Mouse (Mus musculus) MEL (cell line): ENCODE data around the gene Mpp6. TPM values are rescaled to one million over a fixed set of nuclear protein-coding genes. Genes with fewer than 3 reads are reported as not detected.

Source experiments
- DNase-seq: peaks from one replicate; pipeline ENCODE4 v3.0.0; 2011; ENCODE audit warnings: low read depth, low spot score
- H3K27ac ChIP-seq: 2 replicates; pipeline ENCODE4 v1.5.1; 2012; ENCODE audit warnings: low read depth, mild to moderate bottlenecking, control low read depth, low read length, moderate library complexity; ENCODE audit not compliant: control insufficient read depth
- H3K27me3 ChIP-seq, 2 experiments: fragments of 150-350 bp in 1 of 2; sonication (generic) in 1 of 2; 2 replicates each; pipeline ENCODE4 v1.6.1; 2012; ENCODE audit warnings: low read length in 2 of 2, mild to moderate bottlenecking in 2 of 2, improper control_type of control experiment in 1 of 2, moderate library complexity in 1 of 2; ENCODE audit not compliant: insufficient read depth in 2 of 2, control insufficient read depth in 1 of 2
- H3K36me3 ChIP-seq, 2 experiments: 2 replicates each; pipeline ENCODE4 v1.6.1; 2012 to 2014; ENCODE audit warnings: low read length in 2 of 2, improper control_type of control experiment in 1 of 2, inconsistent platforms in 1 of 2, mild to moderate bottlenecking in 1 of 2; ENCODE audit not compliant: insufficient read depth in 2 of 2, control insufficient read depth in 1 of 2
- H3K4me1 ChIP-seq, 2 experiments: fragments of 150-350 bp in 1 of 2; sonication (generic) in 1 of 2; 2 replicates each; pipeline ENCODE4 v1.6.1; 2012; ENCODE audit warnings: low read length in 2 of 2, improper control_type of control experiment in 1 of 2, mild to moderate bottlenecking in 1 of 2; ENCODE audit not compliant: insufficient read depth in 2 of 2, control insufficient read depth in 1 of 2
- H3K4me3 ChIP-seq, 2 experiments: fragments of 150-350 bp in 1 of 2; sonication (generic) in 1 of 2; 2 replicates each; pipeline ENCODE4 v1.5.1; 2012; ENCODE audit warnings: low read depth in 2 of 2, low read length in 2 of 2, mild to moderate bottlenecking in 2 of 2, moderate library complexity in 2 of 2, control low read depth in 1 of 2, improper control_type of control experiment in 1 of 2; ENCODE audit not compliant: control insufficient read depth in 1 of 2, insufficient read depth in 1 of 2
- H3K79me2 ChIP-seq: 2 replicates; pipeline ENCODE4 v1.6.1; 2012; ENCODE audit warnings: mild to moderate bottlenecking, low read length, moderate library complexity; ENCODE audit not compliant: control insufficient read depth, poor library complexity, insufficient read depth
- H3K9ac ChIP-seq: 2 replicates; pipeline ENCODE4 v1.6.1; 2012; ENCODE audit warnings: low read depth, mild to moderate bottlenecking, control low read depth, low read length, moderate library complexity; ENCODE audit not compliant: control insufficient read depth, poor library complexity, severe bottlenecking
- H3K9me3 ChIP-seq: fragments of 150-350 bp; sonication (generic); replicated peaks from 2 replicates; pipeline ENCODE4 v1.6.1; 2012; ENCODE audit warnings: mild to moderate bottlenecking, low read length, improper control_type of control experiment, moderate library complexity; ENCODE audit not compliant: insufficient read depth
- BHLHE40 ChIP-seq: IDR thresholded peaks from 2 replicates; pipeline ENCODE4 v1.6.1; 2012; ENCODE audit warnings: low read depth, mild to moderate bottlenecking, inconsistent platforms, low read length, improper control_type of control experiment, borderline replicate concordance
- CHD2 ChIP-seq: IDR thresholded peaks from 2 replicates; pipeline ENCODE4 v1.6.1; 2011; ENCODE audit warnings: low read length, improper control_type of control experiment
- CTCF ChIP-seq, 3 experiments: IDR thresholded peaks in 2 of 3; conservative IDR thresholded peaks in 1 of 3; 2 replicates each; pipeline ENCODE4 v1.5.1; 2011 to 2012; ENCODE audit warnings: low read length in 3 of 3, low read depth in 2 of 3, mild to moderate bottlenecking in 2 of 3, improper control_type of control experiment in 1 of 3, inconsistent platforms in 1 of 3, mixed read lengths in 1 of 3, moderate library complexity in 1 of 3; ENCODE audit not compliant: control insufficient read depth in 1 of 3, insufficient read depth in 1 of 3, poor library complexity in 1 of 3, severe bottlenecking in 1 of 3
- EP300 ChIP-seq, 2 experiments: IDR thresholded peaks; 2 replicates each; pipeline ENCODE4 v1.6.1; 2011; ENCODE audit warnings: improper control_type of control experiment in 2 of 2, low read length in 2 of 2, low read depth in 1 of 2, mild to moderate bottlenecking in 1 of 2
- ETS1 ChIP-seq: IDR thresholded peaks from 2 replicates; pipeline ENCODE4 v1.6.1; 2012; ENCODE audit warnings: low read depth, mild to moderate bottlenecking, inconsistent platforms, low read length, improper control_type of control experiment, moderate library complexity
- GABPA ChIP-seq: IDR thresholded peaks from 2 replicates; pipeline ENCODE4 v1.6.1; 2012; ENCODE audit warnings: low read depth, mild to moderate bottlenecking, inconsistent platforms, low read length, improper control_type of control experiment, moderate library complexity
- GATA1 ChIP-seq: IDR thresholded peaks from 2 replicates; pipeline ENCODE4 v1.6.1; 2011; ENCODE audit warnings: low read depth, low read length, improper control_type of control experiment
- HCFC1 ChIP-seq: IDR thresholded peaks from 2 replicates; pipeline ENCODE4 v1.6.1; 2012; ENCODE audit warnings: low read depth, mild to moderate bottlenecking, inconsistent platforms, low read length, improper control_type of control experiment, moderate library complexity
- JUND ChIP-seq: IDR thresholded peaks from 2 replicates; pipeline ENCODE4 v1.6.1; 2011; ENCODE audit warnings: low read depth, mild to moderate bottlenecking, improper control_type of control experiment, low read length
- MAFK ChIP-seq: IDR thresholded peaks from 2 replicates; pipeline ENCODE4 v1.6.1; 2011; ENCODE audit warnings: low read depth, mild to moderate bottlenecking, low read length, improper control_type of control experiment, borderline replicate concordance
- MAZ ChIP-seq: IDR thresholded peaks from 2 replicates; pipeline ENCODE4 v1.6.1; 2012; ENCODE audit warnings: low read depth, mild to moderate bottlenecking, inconsistent platforms, low read length, improper control_type of control experiment
- MYB ChIP-seq: IDR thresholded peaks from 2 replicates; pipeline ENCODE4 v1.6.1; 2011; ENCODE audit warnings: mild to moderate bottlenecking, low read depth, low read length, improper control_type of control experiment
- MYC ChIP-seq: IDR thresholded peaks from 2 replicates; pipeline ENCODE4 v1.6.1; 2011; ENCODE audit warnings: low read depth, mild to moderate bottlenecking, low read length, improper control_type of control experiment, moderate library complexity
- POLR2A ChIP-seq, 2 experiments: IDR thresholded peaks; 2 replicates each; pipeline ENCODE4 v1.6.1; 2011 to 2012; ENCODE audit warnings: low read length in 2 of 2, mild to moderate bottlenecking in 2 of 2, control low read depth in 1 of 2, improper control_type of control experiment in 1 of 2, low read depth in 1 of 2, moderate library complexity in 1 of 2; ENCODE audit not compliant: control insufficient read depth in 1 of 2, insufficient read depth in 1 of 2, poor library complexity in 1 of 2
- POLR2AphosphoS5 ChIP-seq: IDR thresholded peaks from 2 replicates; pipeline ENCODE4 v1.6.1; 2012; ENCODE audit warnings: low read depth, borderline replicate concordance, mild to moderate bottlenecking, inconsistent platforms, low read length, moderate library complexity, mixed read lengths
- RCOR1 ChIP-seq: IDR thresholded peaks from 2 replicates; pipeline ENCODE4 v1.6.1; 2012; ENCODE audit warnings: low read depth, mild to moderate bottlenecking, inconsistent platforms, low read length, improper control_type of control experiment
- SIN3A ChIP-seq: IDR thresholded peaks from 2 replicates; pipeline ENCODE4 v1.6.1; 2012; ENCODE audit warnings: low read length, improper control_type of control experiment, inconsistent platforms
- SMC3 ChIP-seq: IDR thresholded peaks from 2 replicates; pipeline ENCODE4 v1.6.1; 2011; ENCODE audit warnings: low read depth, low read length, improper control_type of control experiment
- TAL1 ChIP-seq: IDR thresholded peaks from 2 replicates; pipeline ENCODE4 v1.6.1; 2012; ENCODE audit warnings: mild to moderate bottlenecking, inconsistent platforms, low read length, moderate library complexity, mixed read lengths
- TBP ChIP-seq: IDR thresholded peaks from 2 replicates; pipeline ENCODE4 v1.8.0; 2011; ENCODE audit warnings: low read depth, low read length, improper control_type of control experiment
- TCF12 ChIP-seq: IDR thresholded peaks from 2 replicates; pipeline ENCODE4 v1.6.1; 2014; ENCODE audit warnings: low read depth, mild to moderate bottlenecking, inconsistent platforms, low read length, improper control_type of control experiment, moderate library complexity
- ZC3H11A ChIP-seq: IDR thresholded peaks from 2 replicates; pipeline ENCODE4 v1.6.1; 2012; ENCODE audit warnings: low read depth, mild to moderate bottlenecking, inconsistent platforms, low read length, improper control_type of control experiment
- ZKSCAN1 ChIP-seq: IDR thresholded peaks from 2 replicates; pipeline ENCODE4 v1.6.1; 2012; ENCODE audit warnings: low read depth, mild to moderate bottlenecking, inconsistent platforms, low read length, improper control_type of control experiment, moderate library complexity
- ZMIZ1 ChIP-seq: IDR thresholded peaks from 2 replicates; pipeline ENCODE4 v1.6.1; 2012; ENCODE audit warnings: low read depth, mild to moderate bottlenecking, inconsistent platforms, low read length, improper control_type of control experiment, moderate library complexity
- polyA plus RNA-seq, 2 experiments: library from polyadenylated mRNA; stranded (reverse) in 1 of 2; unstranded in 1 of 2; fragments of >175 nt in 1 of 2; fragments of >200 nt in 1 of 2; gene quantifications; 2 replicates each; pipeline versions ENCODE4 v1.2.1 to v1.2.4; 2012; ENCODE audit warnings: low replicate concordance in 2 of 2, low read depth in 1 of 2; ENCODE audit not compliant: insufficient read length in 2 of 2, insufficient read depth in 1 of 2, missing spikeins in 1 of 2
- total RNA-seq: library from RNA; depleted of rRNA; stranded (reverse); fragments of 300-350 nt; gene quantifications from 2 replicates; pipeline ENCODE4 v1.2.3, GENCODE M21; 2012

The Mpp6 gene
- total and polyA plus RNA-seq, 3 experiments: 68.1 to 74.8 TPM; not detected in 1

GRCm38 (mm10) chr6:50239902-50240301 lies 129.9 kb downstream of the Mpp6 start:
- TF ChIP-seq ZC3H11A (no peak), SMC3 (no peak), RCOR1 (peak; percentile 45; the same call in 1 of the 2 replicates), ZMIZ1 (no peak), ZKSCAN1 (no peak), ETS1 (peak; percentile 99), EP300 (IDR thresholded peaks at IDR 0.05; ENCODE audit: low read depth in 1 of 2, low read length in 2 of 2) (peak; percentile 77 to 80), GATA1 (peak; percentile 91), POLR2AphosphoS5 (no peak), SIN3A (peak; percentile 55), MAZ (no peak), MYC (0 out of 2 replicates have a peak, but pooled peaks have one; percentile 8), POLR2A (IDR thresholded peaks at IDR 0.05; ENCODE audit: control insufficient read depth in 1 of 2, insufficient read depth in 1 of 2, low read depth in 1 of 2, low read length in 2 of 2, poor library complexity in 1 of 2) (no peak), BHLHE40 (0 out of 2 replicates have a peak, but pooled peaks have one; percentile 10), TCF12 (peak; percentile 77), TBP (no peak)
- Histone ChIP-seq H3K9me3 (no peaks in the 10 kb centered on the region), H3K27me3 (no peaks in the 10 kb centered on the region), H3K4me1 (peaks cover 38 to 49% of the 10 kb centered on the region in 2 experiments), H3K36me3 (peaks cover 0 to 49% of the 10 kb centered on the region in 2 experiments; a peak in 2 of 4 replicates), H3K27ac (peak overlapping the region; percentile 71), H3K4me3 (peak overlapping the region in 1 of 2 experiments; percentile 32; a peak in 1 of 4 replicates), H3K79me2 (no peaks in the 10 kb centered on the region), H3K9ac (no peak overlapping the region)
- peak; percentile 70 for DNase-seq

GRCm38 (mm10) chr6:50240437-50240836 lies 130.4 kb downstream of the Mpp6 start:
- DNase-seq: peak; percentile 76
- H3K36me3 ChIP-seq: peaks cover 0 to 53% of the 10 kb centered on the region in 2 experiments; a peak in 2 of 4 replicates
- TF ChIP-seq EP300 (IDR thresholded peaks at IDR 0.05; ENCODE audit: low read depth in 1 of 2, low read length in 2 of 2): peak; percentile 91 to 93
- TF ChIP-seq HCFC1: no peak
- no peak for TF ChIP-seq ZMIZ1
- no peak for TF ChIP-seq MAZ
- peak; percentile 58; the same call in 1 of the 2 replicates for TF ChIP-seq RCOR1
- peak; percentile 84 for TF ChIP-seq GATA1
- TF ChIP-seq TBP: no peak
- no peak for TF ChIP-seq CTCF (IDR thresholded peaks at IDR 0.05 in 2 of 3, conservative IDR thresholded peaks at IDR 0.05 in 1 of 3; ENCODE audit: control insufficient read depth in 1 of 3, insufficient read depth in 1 of 3, low read depth in 2 of 3, low read length in 3 of 3, poor library complexity in 1 of 3, severe bottlenecking in 1 of 3)
- TF ChIP-seq MYC: 0 out of 2 replicates have a peak, but pooled peaks have one; percentile 31
- peak; percentile 90; the same call in 1 of the 2 replicates for TF ChIP-seq TCF12
- TF ChIP-seq TAL1: peak; percentile 46
- peak; percentile 40; the same call in 1 of the 2 replicates for TF ChIP-seq MAFK
- TF ChIP-seq GABPA: peak; percentile 79
- TF ChIP-seq ETS1: peak; percentile 92
- peak; percentile 33; the same call in 1 of the 2 replicates for TF ChIP-seq JUND
- TF ChIP-seq CHD2: no peak
- peak; percentile 73 for TF ChIP-seq MYB

More at GRCm38 (mm10) chr6:50240437-50240836, 130.4 kb downstream of the Mpp6 start:
- Histone ChIP-seq H3K4me1 (peaks cover 38 to 51% of the 10 kb centered on the region in 2 experiments), H3K9ac (no peak overlapping the region), H3K27me3 (no peaks in the 10 kb centered on the region), H3K27ac (peak overlapping the region; percentile 71), H3K79me2 (no peaks in the 10 kb centered on the region), H3K4me3 (peak overlapping the region in 1 of 2 experiments; percentile 32; a peak in 1 of 4 replicates), H3K9me3 (no peaks in the 10 kb centered on the region)
